Mouse (Mus musculus) forebrain, embryonic 11.5 days (tissue): Measurements from ENCODE around the gene Acvr1b. TPM values are rescaled to one million over a fixed set of nuclear protein-coding genes. Genes with fewer than 3 reads are reported as not detected.

Experiments used
- ATAC-seq: fragments of 200-750 bp; cut with Nextera tagmentation; replicated peaks from 2 replicates; pipeline ENCODE4 v1.8.0; 2017; ENCODE audit warnings: moderate TSS enrichment; ENCODE audit not compliant: low FRiP score
- DNase-seq: peaks from one replicate; pipeline ENCODE4 v3.0.0-alpha.2; 2017; ENCODE audit warnings: low spot score
- H3K27ac ChIP-seq: fragments of 300-500 bp; sonication (generic); 2 replicates; pipeline ENCODE4 v1.5.1; 2014; ENCODE audit warnings: low read depth, low read length
- H3K27me3 ChIP-seq: fragments of 300-500 bp; sonication (generic); 2 replicates; pipeline ENCODE4 v1.6.1; 2014; ENCODE audit warnings: mild to moderate bottlenecking, low read length, mixed read lengths; ENCODE audit not compliant: control insufficient read depth, insufficient read depth
- H3K36me3 ChIP-seq: fragments of 300-500 bp; sonication (generic); 2 replicates; pipeline ENCODE4 v1.6.1; 2014; ENCODE audit warnings: mild to moderate bottlenecking, low read length, moderate library complexity, mixed read lengths; ENCODE audit not compliant: control insufficient read depth, insufficient read depth
- H3K4me1 ChIP-seq: fragments of 300-500 bp; sonication (generic); replicated peaks from 2 replicates; pipeline ENCODE4 v1.6.1; 2014; ENCODE audit warnings: low read length, mixed read lengths; ENCODE audit not compliant: control insufficient read depth, insufficient read depth
- H3K4me2 ChIP-seq: fragments of 300-500 bp; sonication (generic); 2 replicates; pipeline ENCODE4 v1.6.1; 2014; ENCODE audit warnings: low read depth, mild to moderate bottlenecking, low read length, moderate library complexity, mixed read lengths; ENCODE audit not compliant: severe bottlenecking
- H3K4me3 ChIP-seq: fragments of 300-500 bp; sonication (generic); 2 replicates; pipeline ENCODE4 v1.5.1; 2014; ENCODE audit warnings: low read depth, low read length
- H3K9ac ChIP-seq: fragments of 300-500 bp; sonication (generic); 2 replicates; pipeline ENCODE4 v1.6.1; 2014; ENCODE audit warnings: low read length
- H3K9me3 ChIP-seq: fragments of 300-500 bp; sonication (generic); 2 replicates; pipeline ENCODE4 v1.6.1; 2016; ENCODE audit warnings: low read length, mixed read lengths; ENCODE audit not compliant: control insufficient read depth
- WGBS: fragments of 180-500 bp; shearing (Covaris S2); extraction: QIAGEN DNeasy Blood & Tissue Kit; methylation state at CpG from one replicate; pipeline ENCODE4 v1.1.7; 2014; 5-methylcytosine and 5-hydroxymethylcytosine counted together
- polyA plus RNA-seq: library from polyadenylated mRNA; unstranded; fragments of >200 nt; fragmentation: Nextera tagmentation; extraction: Ambion mirVana; gene quantifications from 2 replicates; pipeline ENCODE4 v1.2.1, GENCODE M21; 2014

Gene Acvr1b
- polyA plus RNA-seq, 1 experiment from 2014 or later, result 16.0 TPM

DNA sequence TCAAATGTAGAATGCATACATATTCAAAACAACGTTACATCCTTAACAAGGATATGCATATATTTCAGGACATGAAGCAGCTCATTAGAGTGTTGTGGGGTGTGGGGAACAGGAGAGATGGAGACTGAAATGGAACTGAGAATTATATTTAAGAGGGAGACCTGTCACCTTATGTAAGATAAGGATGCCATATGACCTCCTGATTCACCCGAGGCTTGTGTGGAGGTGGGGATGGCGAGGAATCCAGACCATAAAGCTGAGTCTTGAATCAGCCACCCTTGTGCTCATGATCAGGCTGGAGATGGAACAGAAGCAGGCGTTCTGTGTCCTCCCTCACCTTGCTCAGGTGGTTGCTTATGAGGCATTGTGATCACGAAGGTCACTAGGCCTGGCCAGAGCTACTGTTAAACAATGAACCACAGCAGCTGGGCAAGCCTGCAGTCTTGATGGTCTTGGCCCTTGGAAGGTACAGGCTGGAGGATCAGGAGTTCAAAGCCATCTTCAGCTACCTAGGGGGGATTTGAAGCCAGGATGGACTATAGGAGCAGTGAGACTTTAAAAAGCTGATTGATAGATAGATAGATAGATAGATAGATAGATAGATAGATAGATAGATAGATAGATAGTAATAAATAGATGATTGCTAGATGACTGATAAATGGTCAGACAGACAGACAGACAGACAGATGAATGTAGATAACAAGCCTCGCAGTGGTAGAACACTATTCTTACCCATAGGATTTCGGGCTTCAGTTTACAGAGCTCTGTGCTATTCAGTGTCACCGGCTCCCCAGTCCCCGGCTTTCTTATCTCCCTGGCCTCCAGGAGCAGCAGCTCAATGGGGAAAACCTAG, 22.2 kb upstream of the Acvr1b start:
- Histone ChIP-seq H3K4me1 (no peaks in the 10 kb centered on the region), H3K4me3 (no peak overlapping the region), H3K36me3 (no peaks in the 10 kb centered on the region), H3K27ac (no peak overlapping the region), H3K9ac (no peak overlapping the region), H3K9me3 (no peaks in the 10 kb centered on the region; the same call in 1 of the 2 replicates), H3K4me2 (no peak overlapping the region), H3K27me3 (no peaks in the 10 kb centered on the region)
- DNase-seq (no peak), ATAC-seq (no peak)
- WGBS, result 73% methylated on average over 9 of the region's 9 CpGs

- H3K4me3 ChIP-seq, result no peak overlapping the region
- DNase-seq, result no peak
- no peak overlapping the region for H3K27ac ChIP-seq
- no peak overlapping the region for H3K4me2 ChIP-seq
- ATAC-seq, result no peak
- 0 out of 2 replicates have a peak, but pooled peaks cover 3% of the 10 kb centered on the region for H3K4me1 ChIP-seq
- no peaks in the 10 kb centered on the region for H3K36me3 ChIP-seq
- H3K9ac ChIP-seq, result no peak overlapping the region
- WGBS, result 83% methylated on average over 7 of the region's 7 CpGs
- no peaks in the 10 kb centered on the region; the same call in 1 of the 2 replicates for H3K9me3 ChIP-seq
- no peaks in the 10 kb centered on the region for H3K27me3 ChIP-seq
These were observed 18.9 kb upstream of the Acvr1b start for GRCm38 (mm10) chr15:101154700-101155616.

DNA sequence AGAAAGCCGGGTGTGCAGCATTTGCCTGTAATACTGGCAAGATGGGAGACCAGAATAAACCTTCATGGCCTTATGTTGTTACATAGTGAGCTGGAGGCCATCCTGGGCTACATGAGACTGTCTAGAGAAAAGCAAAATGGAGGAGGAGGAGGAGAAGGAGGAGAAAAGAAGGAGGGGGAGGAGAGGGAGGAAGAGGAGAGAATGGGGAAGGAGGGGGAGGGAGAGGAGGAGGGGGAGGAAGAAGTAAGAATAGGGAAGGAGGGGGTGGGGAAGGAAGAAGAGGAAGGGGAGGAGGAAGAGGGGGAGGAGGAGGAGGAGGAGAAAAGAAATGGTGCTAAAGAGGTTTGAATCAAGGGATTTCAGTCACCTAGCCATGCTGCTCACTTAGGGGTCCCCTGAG, 13.7 kb upstream of the Acvr1b start:
- Histone ChIP-seq H3K4me1 (peaks cover 13% of the 10 kb centered on the region), H3K4me3 (no peak overlapping the region), H3K36me3 (no peaks in the 10 kb centered on the region), H3K27me3 (no peaks in the 10 kb centered on the region), H3K9ac (no peak overlapping the region), H3K9me3 (no peaks in the 10 kb centered on the region; the same call in 1 of the 2 replicates), H3K27ac (peak overlapping the region; percentile 18; the same call in 1 of the 2 replicates), H3K4me2 (no peak overlapping the region)
- no peak for DNase-seq
- ATAC-seq, result peak; percentile 20
- WGBS, result 33% methylated on average over 1 of the region's 1 CpGs

- peak; percentile 72 for DNase-seq
- Histone ChIP-seq H3K4me2 (0 out of 2 replicates have a peak overlapping the region, but pooled peaks have one; percentile 9), H3K4me3 (no peak overlapping the region), H3K27me3 (no peaks in the 10 kb centered on the region), H3K4me1 (peaks cover 13% of the 10 kb centered on the region), H3K27ac (peak overlapping the region; percentile 15; the same call in 1 of the 2 replicates), H3K9me3 (no peaks in the 10 kb centered on the region; the same call in 1 of the 2 replicates), H3K9ac (peak overlapping the region; percentile 14; the same call in 1 of the 2 replicates), H3K36me3 (no peaks in the 10 kb centered on the region)
- peak; percentile 79 for ATAC-seq
- WGBS, result 22% methylated on average over 7 of the region's 7 CpGs
These were observed 13.3 kb upstream of the Acvr1b start for GRCm38 (mm10) chr15:101160591-101160990.

GRCm38 (mm10) chr15:101161534-101161933, 12.3 kb upstream of the Acvr1b start:
- Histone ChIP-seq H3K27ac (no peak overlapping the region), H3K36me3 (no peaks in the 10 kb centered on the region), H3K9ac (no peak overlapping the region), H3K4me1 (peaks cover 13% of the 10 kb centered on the region), H3K4me3 (no peak overlapping the region), H3K9me3 (no peaks in the 10 kb centered on the region), H3K4me2 (no peak overlapping the region), H3K27me3 (no peaks in the 10 kb centered on the region)
- 87% methylated on average over 7 of the region's 7 CpGs for WGBS
- ATAC-seq (no peak), DNase-seq (no peak)

- Histone ChIP-seq H3K4me3 (no peak overlapping the region), H3K4me1 (peaks cover 13% of the 10 kb centered on the region), H3K9ac (0 out of 2 replicates have a peak overlapping the region, but pooled peaks have one; percentile 1), H3K36me3 (no peaks in the 10 kb centered on the region), H3K27me3 (no peaks in the 10 kb centered on the region), H3K9me3 (no peaks in the 10 kb centered on the region), H3K27ac (peak overlapping the region; percentile 8; the same call in 1 of the 2 replicates), H3K4me2 (no peak overlapping the region)
- WGBS, result 57% methylated on average over 15 of the region's 15 CpGs
- no peak for DNase-seq
- ATAC-seq, result no peak
These were observed 10.8 kb upstream of the Acvr1b start for GRCm38 (mm10) chr15:101163056-101163458.

GRCm38 (mm10) chr15:101163854-101164253, 10.0 kb upstream of the Acvr1b start:
- DNase-seq, result no peak
- Histone ChIP-seq H3K4me3 (no peak overlapping the region), H3K4me1 (peaks cover 13% of the 10 kb centered on the region), H3K36me3 (no peaks in the 10 kb centered on the region), H3K9ac (no peak overlapping the region), H3K27me3 (no peaks in the 10 kb centered on the region), H3K4me2 (no peak overlapping the region), H3K27ac (no peak overlapping the region), H3K9me3 (no peaks in the 10 kb centered on the region)
- 66% methylated on average over 5 of the region's 5 CpGs for WGBS
- ATAC-seq, result no peak

DNA sequence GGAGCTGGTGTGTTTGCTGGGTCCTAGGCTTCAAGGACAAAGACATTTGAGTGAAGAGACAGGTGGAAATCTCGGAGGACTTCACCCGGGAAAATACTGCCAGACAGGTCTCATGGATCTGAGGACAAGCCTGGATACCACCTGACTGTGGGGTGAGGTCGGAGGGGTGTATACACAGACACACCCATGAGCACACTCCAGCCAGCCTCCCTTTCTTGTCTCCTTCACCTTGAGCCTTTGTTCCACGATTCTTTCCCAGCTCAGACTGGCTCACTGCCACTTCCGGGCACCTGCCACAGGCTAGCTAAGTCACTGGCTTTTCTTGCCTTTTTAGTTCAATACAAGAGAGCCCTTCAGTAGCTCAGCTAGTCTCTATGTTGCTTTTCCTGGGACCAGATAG, 9.6 kb upstream of the Acvr1b start:
- no peak for ATAC-seq
- Histone ChIP-seq H3K4me2 (no peak overlapping the region), H3K9ac (no peak overlapping the region), H3K27me3 (no peaks in the 10 kb centered on the region), H3K4me1 (peaks cover 13% of the 10 kb centered on the region), H3K36me3 (no peaks in the 10 kb centered on the region), H3K27ac (no peak overlapping the region), H3K9me3 (no peaks in the 10 kb centered on the region), H3K4me3 (no peak overlapping the region)
- DNase-seq, result no peak
- WGBS, result 63% methylated on average over 5 of the region's 5 CpGs
